Mouse (Mus musculus) leukemia stem cell, adult 10-12 weeks (primary cell): Measurements from ENCODE around the gene Impdh2. TPM values are rescaled to one million over a fixed set of nuclear protein-coding genes. Genes with fewer than 3 reads are reported as not detected.

Source experiments
- polyA plus RNA-seq: library from polyadenylated mRNA; stranded (reverse); fragments of >175 nt; gene quantifications from 2 replicates; pipeline ENCODE4 v1.2.3, GENCODE M21; 2012; ENCODE audit warnings: low replicate concordance

Impdh2 gene
- polyA plus RNA-seq = 46.8 and 263 TPM in 2 replicates

DNA sequence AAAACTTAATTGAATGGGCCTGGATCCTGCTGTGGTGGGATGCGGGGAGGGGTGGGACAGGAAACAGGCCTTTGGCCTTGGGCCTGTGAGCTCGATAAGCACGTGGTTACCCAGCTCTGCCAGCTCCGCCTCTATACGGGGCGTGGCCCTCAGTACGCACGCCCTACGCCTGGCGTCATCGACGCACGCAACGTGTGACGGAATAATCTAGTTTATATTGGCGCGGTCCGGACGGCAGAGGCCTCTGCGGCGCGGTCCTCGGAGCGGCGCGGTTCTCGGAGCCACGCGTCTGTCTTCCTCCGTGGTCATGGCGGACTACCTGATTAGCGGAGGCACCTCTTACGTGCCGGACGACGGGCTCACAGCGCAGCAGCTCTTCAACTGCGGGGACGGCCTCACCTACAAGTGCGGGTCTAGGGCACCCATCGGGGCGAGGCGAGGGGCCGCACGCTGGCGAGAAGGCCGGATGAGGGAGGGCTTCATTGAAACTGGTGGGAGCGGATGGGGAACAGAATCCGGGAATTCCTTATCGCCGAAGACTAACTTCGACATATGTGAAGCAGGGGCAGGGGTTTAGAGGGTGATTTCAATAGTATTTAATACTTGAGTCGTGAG is at the start of gene Impdh2:
Gene Impdh2 (plus strand): TSS at position 60 of the 615 bp plus-strand sequence.

DNA sequence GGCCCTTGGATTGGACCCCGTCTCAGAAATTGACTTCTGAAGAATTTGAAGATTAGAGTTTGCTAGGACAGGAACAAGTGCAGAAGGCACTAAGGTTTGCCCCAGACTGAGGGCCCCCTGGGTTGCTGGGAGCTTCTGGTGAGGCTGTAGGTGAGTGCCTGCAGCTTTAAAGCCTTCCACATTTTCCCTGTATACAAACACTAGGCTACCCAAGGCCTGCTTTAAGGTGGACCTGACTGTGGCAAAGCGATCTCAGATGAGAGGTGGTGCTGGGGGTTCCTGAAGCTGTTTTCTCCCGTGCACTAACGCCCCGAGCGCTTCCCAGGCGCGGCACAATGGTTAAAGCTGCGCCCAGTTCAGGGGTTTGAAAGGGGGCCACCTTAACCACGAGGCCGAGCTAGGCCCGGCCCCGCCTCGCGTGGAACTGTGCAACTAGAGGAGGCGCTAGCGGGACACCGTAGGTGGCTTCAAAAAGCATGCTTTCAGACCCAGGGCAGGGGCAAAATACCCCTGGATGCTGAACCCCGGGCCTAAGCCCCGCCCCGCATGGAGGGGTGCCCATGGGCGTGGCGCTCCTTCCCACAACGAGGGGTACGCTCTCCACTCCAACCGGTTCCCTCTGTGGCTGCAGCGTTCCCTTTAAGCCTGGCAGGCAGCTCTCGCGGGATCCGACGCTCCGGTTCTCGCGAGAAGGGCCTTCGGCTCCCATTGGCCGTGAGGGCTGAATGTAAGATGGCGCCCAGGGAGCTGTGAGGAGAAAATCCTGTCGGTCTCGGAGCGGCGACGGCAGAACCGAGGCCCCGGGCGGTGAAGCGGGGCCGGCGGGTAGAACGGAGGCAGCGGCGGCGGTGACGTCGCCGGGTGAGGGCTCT is 43.5 kb upstream of the Impdh2 start, which contains the start of gene Qrich1:
Gene Qrich1 (plus strand): TSS at position 427 of the 872 bp plus-strand sequence.

DNA sequence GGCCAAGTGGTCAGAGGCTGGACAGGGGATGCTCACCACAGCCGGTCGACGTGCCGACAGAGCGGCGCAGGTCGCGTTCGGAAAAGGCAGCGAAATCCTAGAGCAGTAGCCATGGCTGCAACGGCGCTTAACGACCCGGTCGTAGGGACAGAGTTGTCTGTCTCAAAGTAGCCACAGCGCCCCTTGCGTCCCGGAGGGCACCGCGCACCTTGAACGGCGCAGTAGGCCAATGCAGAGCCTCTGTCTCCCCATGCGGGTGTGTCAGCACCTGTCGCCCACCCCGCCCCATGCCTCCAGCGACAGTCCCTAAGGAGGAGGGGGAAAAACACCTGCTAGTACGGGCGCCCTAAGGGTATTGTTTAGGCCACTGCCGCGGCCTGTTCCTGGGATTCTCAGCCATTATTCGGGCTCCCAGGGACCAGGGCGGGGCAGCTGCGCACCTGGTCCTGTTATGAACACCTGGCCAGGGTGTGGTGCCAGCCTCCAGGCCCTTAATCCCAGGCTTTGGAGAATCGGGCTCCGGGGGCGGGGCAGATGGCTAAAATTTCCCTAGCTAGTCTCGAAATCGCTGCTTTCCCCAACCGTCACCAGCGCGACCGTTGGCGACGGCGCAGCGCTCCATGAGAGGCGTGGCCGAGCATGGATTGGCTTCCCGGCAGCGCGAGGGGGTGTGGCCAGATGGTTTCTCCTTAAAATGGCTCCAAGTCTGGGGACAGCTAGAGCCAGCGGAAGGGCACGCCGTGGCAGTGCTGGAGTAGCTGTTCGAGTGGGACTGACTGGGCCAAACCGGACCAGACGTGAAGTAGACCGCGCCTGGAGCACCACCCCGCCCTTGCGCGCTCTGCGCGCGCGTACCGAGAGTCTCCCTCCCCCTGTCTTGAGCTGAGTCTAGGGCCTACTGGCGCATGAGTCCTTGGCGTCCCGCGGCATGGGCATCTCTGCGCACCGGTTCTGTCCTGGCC is 7.0 kb downstream of the Impdh2 start, which contains the start of gene Ndufaf3:
Gene Ndufaf3 (minus strand): TSS at position 620 of the 962 bp plus-strand sequence.

DNA sequence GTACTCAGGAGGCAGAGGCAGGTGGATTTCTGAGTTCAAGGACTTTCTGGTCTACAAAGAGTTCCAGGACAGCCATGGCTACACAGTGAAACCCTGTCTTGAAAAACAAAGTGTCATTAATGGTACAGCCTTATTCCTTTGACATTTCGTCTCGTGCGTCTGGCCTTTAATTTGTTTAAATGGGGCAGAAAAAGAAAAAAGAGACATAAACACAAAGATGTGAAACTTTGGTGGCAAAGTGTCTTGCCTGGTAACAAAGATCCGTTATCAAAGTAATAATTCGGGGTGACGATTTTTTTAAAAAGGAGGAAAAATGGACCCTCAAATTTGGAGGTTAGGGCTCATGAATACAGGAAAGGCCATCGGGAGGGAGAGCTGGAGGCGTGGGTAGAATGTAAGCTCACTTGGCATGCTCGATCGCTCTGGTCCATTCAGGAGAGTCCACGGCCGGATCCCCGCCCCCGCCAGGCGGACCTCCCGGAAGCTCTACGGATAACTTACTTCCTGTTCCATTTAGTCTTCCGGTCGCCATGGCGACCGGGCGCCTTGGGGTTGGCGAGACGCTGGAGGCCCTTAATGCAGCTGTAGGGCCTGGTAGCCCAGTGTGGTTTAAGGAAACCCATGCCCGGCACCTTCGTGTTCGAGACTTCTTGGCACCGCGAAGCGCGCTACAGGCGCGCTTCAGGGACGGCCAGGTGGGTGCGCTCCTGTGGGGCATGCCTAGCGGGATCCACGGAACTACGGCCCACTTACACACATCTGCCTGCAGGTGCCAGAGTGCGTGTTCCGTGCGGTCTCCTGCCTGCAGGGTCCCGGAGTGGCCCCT is 9.5 kb downstream of the Impdh2 start, which contains the start of gene Dalrd3:
Gene Dalrd3 (plus strand): TSS at position 506 of the 826 bp plus-strand sequence.

DNA sequence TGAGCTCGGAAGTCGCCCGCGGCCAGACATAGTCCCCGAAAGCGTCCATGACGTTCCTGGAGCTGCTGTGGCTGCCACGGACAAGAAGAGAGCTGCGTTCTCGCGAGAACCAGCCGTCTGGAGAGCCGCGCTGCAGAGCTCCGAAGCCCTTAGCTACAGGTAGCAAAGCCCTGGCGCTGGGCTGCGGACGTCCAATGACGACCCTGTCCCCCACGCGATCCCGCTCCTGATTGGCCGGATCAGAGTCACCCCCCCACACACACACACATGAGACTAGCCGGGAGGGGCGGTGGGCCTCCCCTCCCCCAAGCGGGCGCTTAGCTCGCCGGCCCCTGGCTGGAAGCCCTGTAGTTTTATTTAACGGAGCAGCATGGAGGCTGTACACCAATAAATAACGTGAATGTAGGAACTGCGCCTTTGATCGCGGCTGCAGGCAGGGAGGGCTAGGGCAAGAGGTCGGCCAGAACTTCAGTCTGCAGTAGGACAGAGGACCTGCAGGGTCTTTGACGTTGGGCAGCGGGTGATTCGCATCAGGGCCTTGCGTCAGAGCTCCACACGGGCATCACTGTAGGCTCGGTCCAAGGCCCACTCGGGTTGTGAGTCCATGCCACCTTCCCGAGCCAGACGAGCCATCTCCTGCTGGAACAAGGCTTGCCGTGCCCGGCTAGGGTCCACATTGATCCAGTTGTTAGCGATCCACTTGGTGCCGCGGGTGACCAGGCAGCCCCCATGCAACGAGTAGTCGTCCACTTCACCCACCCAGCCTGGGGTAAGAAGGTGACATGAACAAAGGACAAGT is 18.7 kb downstream of the Impdh2 start, which contains the start of gene Wdr6:
Gene Wdr6 (minus strand): TSS at position 195 of the 799 bp plus-strand sequence.

DNA sequence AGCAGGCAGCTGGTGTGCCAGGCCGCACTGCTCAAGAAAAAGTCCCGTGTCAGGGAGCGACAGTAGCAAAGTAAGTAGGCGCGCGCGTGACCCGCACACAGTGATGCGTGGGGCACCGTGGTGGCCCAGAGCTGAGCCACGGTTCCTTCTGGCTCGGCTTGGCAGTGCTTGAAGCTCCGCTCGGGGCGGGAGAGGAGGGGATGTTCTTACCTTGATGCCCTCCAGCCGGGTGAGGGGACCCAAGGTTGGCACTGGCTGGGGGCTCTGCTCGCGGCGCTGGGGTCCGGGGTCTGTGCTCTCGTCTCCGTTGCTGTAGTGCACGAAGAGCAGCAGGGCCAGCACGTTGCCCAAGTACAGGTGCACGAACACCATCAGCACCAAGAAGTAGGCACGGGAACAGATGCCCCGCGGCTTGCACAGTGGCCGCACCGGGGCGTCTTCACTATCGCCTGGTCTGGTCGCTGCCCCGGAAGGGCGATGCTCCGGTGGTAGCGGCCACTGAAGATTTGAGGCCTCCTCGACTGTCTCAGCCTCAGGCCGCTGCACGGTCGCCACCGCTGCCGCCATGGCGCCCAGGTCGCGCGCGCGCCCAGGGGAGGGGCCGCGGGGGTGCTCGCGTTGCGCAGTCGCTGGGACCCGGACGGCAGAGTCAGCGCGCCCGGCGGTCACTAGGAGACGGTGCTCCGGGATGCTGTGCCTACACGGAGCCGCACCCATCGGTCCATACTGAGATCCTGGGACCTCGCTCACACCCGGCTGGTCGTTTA is 37.1 kb downstream of the Impdh2 start, which contains the start of gene P4htm:
Gene P4htm (minus strand): TSS at position 670 of the 767 bp plus-strand sequence.

Other genes with a start within 250 kb of the Impdh2 start
- gene Gpx1, start 221.4 kb upstream of the Impdh2 start, polyA plus RNA-seq = 197 and 287 TPM in 2 replicates
- 10.2 and 101 TPM in 2 replicates for gene Usp4, start 212.4 kb upstream of the Impdh2 start, polyA plus RNA-seq
- 4.5 and 5.6 TPM in 2 replicates for gene 1700102P08Rik, start 167.5 kb upstream of the Impdh2 start, polyA plus RNA-seq
- gene Ccdc36, start 131.8 kb upstream of the Impdh2 start, polyA plus RNA-seq = 0.08 TPM in 1 of 2 replicates, not detected in the other
- not detected in 2 replicates for gene BC048562, start 123.8 kb upstream of the Impdh2 start, polyA plus RNA-seq
- gene Ccdc71, start 99.8 kb upstream of the Impdh2 start, polyA plus RNA-seq = 9.8 and 21.0 TPM in 2 replicates
- 52.5 and 54.2 TPM in 2 replicates for gene Klhdc8b, start 98.7 kb upstream of the Impdh2 start, polyA plus RNA-seq
- 1.3 and 3.0 TPM in 2 replicates for gene Lamb2, start 80.5 kb upstream of the Impdh2 start, polyA plus RNA-seq
- gene Usp19, start 69.7 kb upstream of the Impdh2 start, polyA plus RNA-seq = 106 and 149 TPM in 2 replicates
- 32.3 and 117 TPM in 2 replicates for gene Qars, start 52.6 kb upstream of the Impdh2 start, polyA plus RNA-seq
- gene Qrich1, start 43.5 kb upstream of the Impdh2 start, polyA plus RNA-seq = 36.4 and 112 TPM in 2 replicates
- 5.1 and 19.2 TPM in 2 replicates for gene Ndufaf3, start 7.1 kb downstream of the Impdh2 start, polyA plus RNA-seq
- 182 and 245 TPM in 2 replicates for gene Dalrd3, start 9.6 kb downstream of the Impdh2 start, polyA plus RNA-seq
- 5.5 and 18.8 TPM in 2 replicates for gene Wdr6, start 18.5 kb downstream of the Impdh2 start, polyA plus RNA-seq
- gene P4htm, start 37.4 kb downstream of the Impdh2 start, polyA plus RNA-seq = 1.8 and 2.9 TPM in 2 replicates
- gene Arih2, start 89.1 kb downstream of the Impdh2 start, polyA plus RNA-seq = 99.5 and 180 TPM in 2 replicates
- 1.6 and 2.5 TPM in 2 replicates for gene Slc25a20, start 101.8 kb downstream of the Impdh2 start, polyA plus RNA-seq
- 15.9 and 24.3 TPM in 2 replicates for gene Prkar2a, start 129.0 kb downstream of the Impdh2 start, polyA plus RNA-seq
- 20.1 and 24.8 TPM in 2 replicates for gene Ip6k2, start 223.5 kb downstream of the Impdh2 start, polyA plus RNA-seq
- 7.7 and 13.2 TPM in 2 replicates for gene Nckipsd, start 248.1 kb downstream of the Impdh2 start, polyA plus RNA-seq